Mouse (Mus musculus) heart, postnatal 10 days (tissue): ENCODE measurements at regions not wholly inside any gene's neighbourhood (a gene's known extent, or its start where the extent isn't known, plus 50 kb on each side); places are given as distances from the start of the nearest gene placed in this dataset.

Experiments used
- DNase-seq, 2 experiments: peaks; one replicate each; pipeline ENCODE4 v3.0.0; 2021
- intact Hi-C: fragments of 180-260 bp; cut with DNase I; formaldehyde crosslinking; loops from one replicate; pipeline ENCODE4 v1.15.1; 2025

- no peak for DNase-seq
- intact Hi-C loops: no loop called here
These were observed 54.7 kb upstream of the Gnai1 start for GRCm38 (mm10) chr5:18414892-18415291.
